ENCODE assay signal across 21 mouse cellular contexts in genomic region chr10:9533283-9533682, GRCm38 (mm10).
DNase-seq lines count a peak whose midpoint lies in the region; ATAC-seq lines count a peak whose summit lies in the region.
"Had no signal": no experiment of that assay in that cellular context is flagged by ENCODE, and none has a peak within 500 bp of the region (broad histone marks: within the 10 kb centered on the region; RNA-seq: fewer than 3 reads in every experiment).

No protein-coding gene starts in this region.

- no peak overlapping the region for H3K4me3 ChIP-seq in embryonic facial prominence, embryonic 11.5 days (ENCODE audit: low read depth, low read length)
- no peak overlapping the region for H3K4me3 ChIP-seq in embryonic facial prominence, embryonic 10.5 days
- no peak overlapping the region for H3K4me3 ChIP-seq in forebrain, embryonic 13.5 days
- H3K4me3 ChIP-seq in forebrain, embryonic 14.5 days (ENCODE audit: low read depth, low read length) = no peak overlapping the region
- no peak overlapping the region for H3K4me3 ChIP-seq in midbrain, embryonic 11.5 days (ENCODE audit: low read depth, low read length)
- H3K4me3 ChIP-seq in midbrain, embryonic 16.5 days (ENCODE audit: low read depth, low read length) = no peak overlapping the region
- H3K4me3 ChIP-seq: embryonic facial prominence, embryonic 13.5 days; heart, adult 2 months; heart, embryonic 15.5 days; hindbrain, embryonic 15.5 days had no signal

- WGBS in embryonic facial prominence, embryonic 11.5 days = 12% methylated on average over 2 of the region's 2 CpGs
- 14% methylated on average over 2 of the region's 2 CpGs for WGBS in embryonic facial prominence, embryonic 10.5 days
- WGBS in forebrain, embryonic 13.5 days = 15% methylated on average over 2 of the region's 2 CpGs
- 16% methylated on average over 2 of the region's 2 CpGs for WGBS in forebrain, embryonic 14.5 days
- WGBS in midbrain, embryonic 11.5 days = 16% methylated on average over 2 of the region's 2 CpGs
- 22% methylated on average over 2 of the region's 2 CpGs for WGBS in midbrain, embryonic 16.5 days

- 0 out of 2 replicates have a peak, but pooled peaks have one; percentile 29 for ATAC-seq in embryonic facial prominence, embryonic 11.5 days (replicated peaks; ENCODE audit: insufficient number of reproducible peaks, low FRiP score, low TSS enrichment, low read depth)
- ATAC-seq in forebrain, embryonic 13.5 days = peak; percentile 27; the same call in 1 of the 2 replicates
- ATAC-seq in forebrain, embryonic 14.5 days = no peak
- no peak for ATAC-seq in midbrain, embryonic 11.5 days (ENCODE audit: low FRiP score)
- ATAC-seq in midbrain, embryonic 16.5 days = no peak
- ATAC-seq: inflammation-experienced regulatory T-cells, adult 6 months; intestine, postnatal 0 days had no signal

- no peak overlapping the region for H3K4me2 ChIP-seq in embryonic facial prominence, embryonic 11.5 days (ENCODE audit: low read depth, low read length)
- no peak overlapping the region for H3K4me2 ChIP-seq in forebrain, embryonic 13.5 days
- H3K4me2 ChIP-seq in forebrain, embryonic 14.5 days (ENCODE audit: low read length) = no peak overlapping the region
- H3K4me2 ChIP-seq in midbrain, embryonic 11.5 days = no peak overlapping the region
- H3K4me2 ChIP-seq in midbrain, embryonic 16.5 days (ENCODE audit: low read length) = no peak overlapping the region
- H3K4me2 ChIP-seq: embryonic facial prominence, embryonic 13.5 days; heart, embryonic 11.5 days; heart, embryonic 15.5 days; hindbrain, embryonic 15.5 days had no signal

- H3K9me3 ChIP-seq in embryonic facial prominence, embryonic 11.5 days (replicated peaks; ENCODE audit: control insufficient read depth, low read length) = no peaks in the 10 kb centered on the region
- no peaks in the 10 kb centered on the region for H3K9me3 ChIP-seq in embryonic facial prominence, embryonic 10.5 days
- no peaks in the 10 kb centered on the region for H3K9me3 ChIP-seq in forebrain, embryonic 13.5 days (replicated peaks)
- no peaks in the 10 kb centered on the region for H3K9me3 ChIP-seq in forebrain, embryonic 14.5 days (replicated peaks; ENCODE audit: control insufficient read depth, low read length)
- no peaks in the 10 kb centered on the region for H3K9me3 ChIP-seq in midbrain, embryonic 11.5 days (ENCODE audit: control insufficient read depth, low read length)
- no peaks in the 10 kb centered on the region for H3K9me3 ChIP-seq in midbrain, embryonic 16.5 days (replicated peaks; ENCODE audit: control insufficient read depth, low read length, poor library complexity, severe bottlenecking)
- H3K9me3 ChIP-seq: embryonic facial prominence, embryonic 13.5 days; heart, embryonic 15.5 days; hindbrain, embryonic 15.5 days had no signal

- H3K27ac ChIP-seq in embryonic facial prominence, embryonic 11.5 days (replicated peaks; ENCODE audit: low read depth, low read length) = no peak overlapping the region
- H3K27ac ChIP-seq in embryonic facial prominence, embryonic 10.5 days (replicated peaks) = no peak overlapping the region
- no peak overlapping the region for H3K27ac ChIP-seq in forebrain, embryonic 13.5 days
- H3K27ac ChIP-seq in forebrain, embryonic 14.5 days (ENCODE audit: low read depth, low read length) = no peak overlapping the region
- H3K27ac ChIP-seq in midbrain, embryonic 11.5 days (ENCODE audit: low read depth, low read length) = no peak overlapping the region
- no peak overlapping the region for H3K27ac ChIP-seq in midbrain, embryonic 16.5 days (ENCODE audit: low read length)
- H3K27ac ChIP-seq: embryonic facial prominence, embryonic 13.5 days; heart, adult 2 months; heart, embryonic 15.5 days; hindbrain, embryonic 15.5 days had no signal

- intact Hi-C loops in heart, postnatal 25 days (cut with DNase I) = no loop called here

- peak overlapping the region; percentile 22; the same call in 1 of the 2 replicates for H3K9ac ChIP-seq in embryonic facial prominence, embryonic 11.5 days (replicated peaks; ENCODE audit: low read length)
- H3K9ac ChIP-seq in forebrain, embryonic 13.5 days = no peak overlapping the region
- no peak overlapping the region for H3K9ac ChIP-seq in forebrain, embryonic 14.5 days (ENCODE audit: low read length)
- H3K9ac ChIP-seq in midbrain, embryonic 11.5 days (ENCODE audit: low read length) = no peak overlapping the region
- no peak overlapping the region for H3K9ac ChIP-seq in midbrain, embryonic 16.5 days (ENCODE audit: low read depth, low read length)
- H3K9ac ChIP-seq: embryonic facial prominence, embryonic 13.5 days; heart, embryonic 15.5 days; hindbrain, embryonic 15.5 days had no signal

- no peaks in the 10 kb centered on the region; the same call in 1 of the 2 replicates for H3K4me1 ChIP-seq in embryonic facial prominence, embryonic 11.5 days (ENCODE audit: control insufficient read depth, insufficient read depth, low read length)
- peaks cover 24% of the 10 kb centered on the region for H3K4me1 ChIP-seq in embryonic facial prominence, embryonic 10.5 days
- peaks cover 28% of the 10 kb centered on the region for H3K4me1 ChIP-seq in forebrain, embryonic 13.5 days
- peaks cover 6% of the 10 kb centered on the region; the same call in 1 of the 2 replicates for H3K4me1 ChIP-seq in forebrain, embryonic 14.5 days (ENCODE audit: control insufficient read depth, insufficient read depth, low read length)
- peaks cover 11% of the 10 kb centered on the region for H3K4me1 ChIP-seq in midbrain, embryonic 11.5 days (ENCODE audit: control insufficient read depth, insufficient read depth, low read length)
- H3K4me1 ChIP-seq in midbrain, embryonic 16.5 days (ENCODE audit: control insufficient read depth, insufficient read depth, low read length) = peaks cover 13% of the 10 kb centered on the region

- no peaks in the 10 kb centered on the region for H3K27me3 ChIP-seq in embryonic facial prominence, embryonic 11.5 days (ENCODE audit: control insufficient read depth, insufficient read depth, low read length)
- H3K27me3 ChIP-seq in embryonic facial prominence, embryonic 10.5 days (replicated peaks; ENCODE audit: low read depth, poor library complexity, severe bottlenecking) = no peaks in the 10 kb centered on the region
- H3K27me3 ChIP-seq in forebrain, embryonic 13.5 days = no peaks in the 10 kb centered on the region
- H3K27me3 ChIP-seq in forebrain, embryonic 14.5 days (replicated peaks; ENCODE audit: control insufficient read depth, insufficient read depth, low read length) = no peaks in the 10 kb centered on the region
- H3K27me3 ChIP-seq in midbrain, embryonic 11.5 days (ENCODE audit: control insufficient read depth, insufficient read depth, low read length) = no peaks in the 10 kb centered on the region
- H3K27me3 ChIP-seq in midbrain, embryonic 16.5 days (ENCODE audit: control insufficient read depth, insufficient read depth, low read depth, low read length) = no peaks in the 10 kb centered on the region
- H3K27me3 ChIP-seq: embryonic facial prominence, embryonic 13.5 days; heart, embryonic 15.5 days; hindbrain, embryonic 15.5 days had no signal

- no peak for DNase-seq in embryonic facial prominence, embryonic 11.5 days (ENCODE audit: low spot score)
- DNase-seq in embryonic facial prominence, embryonic 10.5 days (ENCODE audit: low spot score) = no peak
- no peak for DNase-seq in forebrain, embryonic 14.5 days (ENCODE audit: low spot score)
- DNase-seq in midbrain, embryonic 11.5 days (ENCODE audit: low spot score, missing footprints) = peak; percentile 89
- DNase-seq in heart, postnatal 25 days (ENCODE audit: low spot score) = no peak
- DNase-seq: adrenal gland, postnatal 10 days; cerebellum, adult 11 months; cerebellum, adult 8-10 months; cerebellum, postnatal 14 days; embryo, embryonic 11 days; gastrocnemius, postnatal 14 days; heart, adult 2 months; heart, postnatal 14 days had no signal

- H3K36me3 ChIP-seq in embryonic facial prominence, embryonic 11.5 days (replicated peaks; ENCODE audit: control insufficient read depth, insufficient read depth, low read depth, low read length) = no peaks in the 10 kb centered on the region
- H3K36me3 ChIP-seq in embryonic facial prominence, embryonic 10.5 days (replicated peaks) = no peaks in the 10 kb centered on the region
- no peaks in the 10 kb centered on the region for H3K36me3 ChIP-seq in forebrain, embryonic 13.5 days (ENCODE audit: poor library complexity, severe bottlenecking)
- no peaks in the 10 kb centered on the region for H3K36me3 ChIP-seq in forebrain, embryonic 14.5 days (ENCODE audit: control insufficient read depth, insufficient read depth, low read length)
- no peaks in the 10 kb centered on the region for H3K36me3 ChIP-seq in midbrain, embryonic 11.5 days (ENCODE audit: control insufficient read depth, insufficient read depth, low read length)
- H3K36me3 ChIP-seq in midbrain, embryonic 16.5 days (ENCODE audit: control insufficient read depth, insufficient read depth, low read length) = no peaks in the 10 kb centered on the region
- H3K36me3 ChIP-seq: embryonic facial prominence, embryonic 13.5 days; heart, embryonic 15.5 days; hindbrain, embryonic 15.5 days had no signal

Comparison
In these comparisons a context has a peak if more than half of its experiments do, and no peak if none do; other contexts are left out.
1. ATAC-seq: peak in embryonic facial prominence, embryonic 11.5 days (single experiment) and forebrain, embryonic 13.5 days (single experiment); none in forebrain, embryonic 14.5 days (single experiment), midbrain, embryonic 11.5 days (single experiment) and midbrain, embryonic 16.5 days (single experiment).